Mouse (Mus musculus) liver, embryonic 11.5 days (tissue): ENCODE data around the gene Spats2. TPM values are rescaled to one million over a fixed set of nuclear protein-coding genes. Genes with fewer than 3 reads are reported as not detected.

ENCODE experiments used
- ATAC-seq: fragments of 200-750 bp; cut with Nextera tagmentation; replicated peaks from 2 replicates; pipeline ENCODE4 v1.8.0; 2017; ENCODE audit warnings: moderate number of reproducible peaks, mild to moderate bottlenecking, moderate TSS enrichment, moderate library complexity; ENCODE audit not compliant: low FRiP score
- DNase-seq: peaks from one replicate; pipeline ENCODE4 v3.0.0-alpha.2; 2017; ENCODE audit warnings: low spot score
- H3K27ac ChIP-seq: fragments of 300-500 bp; sonication (generic); 2 replicates; pipeline ENCODE4 v1.5.1; 2014; ENCODE audit warnings: mild to moderate bottlenecking, low read depth, low read length, control low read depth
- H3K27me3 ChIP-seq: fragments of 300-500 bp; sonication (generic); replicated peaks from 2 replicates; pipeline ENCODE4 v1.6.1; 2014; ENCODE audit warnings: low read length, mixed read lengths; ENCODE audit not compliant: control insufficient read depth, insufficient read depth
- H3K36me3 ChIP-seq: fragments of 300-500 bp; sonication (generic); 2 replicates; pipeline ENCODE4 v1.6.1; 2014; ENCODE audit warnings: mild to moderate bottlenecking, low read length, moderate library complexity, mixed read lengths; ENCODE audit not compliant: control insufficient read depth, insufficient read depth
- H3K4me1 ChIP-seq: fragments of 300-500 bp; sonication (generic); replicated peaks from 2 replicates; pipeline ENCODE4 v1.6.1; 2014; ENCODE audit warnings: low read length, mixed read lengths; ENCODE audit not compliant: control insufficient read depth, insufficient read depth
- H3K4me2 ChIP-seq: fragments of 300-500 bp; sonication (generic); 2 replicates; pipeline ENCODE4 v1.6.1; 2014; ENCODE audit warnings: mild to moderate bottlenecking, control low read depth, moderate library complexity
- H3K4me3 ChIP-seq: fragments of 300-500 bp; sonication (generic); 2 replicates; pipeline ENCODE4 v1.5.1; 2014; ENCODE audit warnings: low read depth, low read length, control low read depth
- H3K9ac ChIP-seq: fragments of 300-500 bp; sonication (generic); 2 replicates; pipeline ENCODE4 v1.6.1; 2014; ENCODE audit warnings: low read depth, low read length, control low read depth
- H3K9me3 ChIP-seq: fragments of 300-500 bp; sonication (generic); 2 replicates; pipeline ENCODE4 v1.6.1; 2016; ENCODE audit warnings: low read length, inconsistent platforms, mixed read lengths; ENCODE audit not compliant: control insufficient read depth
- WGBS: fragments of 180-500 bp; shearing (Covaris S2); extraction: QIAGEN DNeasy Blood & Tissue Kit; methylation state at CpG from one replicate; pipeline ENCODE4 v1.1.7; 2014; 5-methylcytosine and 5-hydroxymethylcytosine counted together
- polyA plus RNA-seq: library from polyadenylated mRNA; unstranded; fragments of >200 nt; fragmentation: Nextera tagmentation; extraction: Ambion mirVana; gene quantifications from 2 replicates; pipeline ENCODE4 v1.2.1, GENCODE M21; 2014

Gene Spats2
- polyA plus RNA-seq, 1 experiment from 2014 or later: 35.0 TPM

- WGBS: 20% methylated on average over 19 of the region's 19 CpGs
- ATAC-seq: no peak
- H3K27me3 ChIP-seq: peaks cover 58% of the 10 kb centered on the region
- H3K36me3 ChIP-seq: peaks cover 17% of the 10 kb centered on the region; the same call in 1 of the 2 replicates
- 0 out of 2 replicates have a peak overlapping the region, but pooled peaks have one; percentile 14 for H3K9ac ChIP-seq
- no peaks in the 10 kb centered on the region for H3K9me3 ChIP-seq
- peak overlapping the region; percentile 48 for H3K4me2 ChIP-seq
- DNase-seq: no peak
- H3K27ac ChIP-seq: no peak overlapping the region
- peak overlapping the region; percentile 15; the same call in 1 of the 2 replicates for H3K4me3 ChIP-seq
- H3K4me1 ChIP-seq: peaks cover 18% of the 10 kb centered on the region
These were observed 41.1 kb upstream of the Spats2 start for GRCm38 (mm10) chr15:99084618-99085017.

DNA sequence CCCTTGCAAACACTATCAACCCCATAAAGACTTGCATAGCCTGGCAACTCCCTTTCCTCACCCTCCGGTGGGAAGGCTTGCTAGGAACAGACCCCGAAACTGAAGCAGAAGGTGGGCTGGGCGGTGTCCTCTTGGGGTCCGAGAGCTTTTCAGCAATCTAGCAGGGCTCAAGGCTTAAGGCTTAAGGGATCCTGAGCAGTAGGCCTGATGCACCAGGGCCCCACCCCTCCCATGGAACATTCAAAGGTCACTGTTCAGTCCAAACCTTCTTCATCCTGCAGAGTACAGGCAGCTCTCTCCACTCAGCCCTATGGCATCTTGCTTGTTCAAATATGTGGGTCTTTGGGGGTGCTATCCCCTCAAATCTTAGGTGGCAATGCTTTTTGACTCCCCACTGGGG is 39.7 kb upstream of the Spats2 start:
- H3K4me1 ChIP-seq: peaks cover 18% of the 10 kb centered on the region
- 72% methylated on average over 4 of the region's 4 CpGs for WGBS
- DNase-seq (no peak), ATAC-seq (no peak)
- H3K9me3 ChIP-seq: no peaks in the 10 kb centered on the region
- H3K9ac ChIP-seq: no peak overlapping the region
- no peak overlapping the region for H3K27ac ChIP-seq
- H3K27me3 ChIP-seq: peaks cover 70% of the 10 kb centered on the region
- H3K4me3 ChIP-seq: no peak overlapping the region
- no peak overlapping the region for H3K4me2 ChIP-seq
- H3K36me3 ChIP-seq: peaks cover 14% of the 10 kb centered on the region; the same call in 1 of the 2 replicates

GRCm38 (mm10) chr15:99087253-99088075 is 38.3 kb upstream of the Spats2 start, which contains the start of gene C1ql4:
TSS of gene C1ql4 (minus strand) at chr15:99087817.
- Histone ChIP-seq H3K4me3 (peak within 1 kb of the TSS; percentile 13), H3K4me1 (peaks cover 18% of the 10 kb centered on the region), H3K9me3 (no peaks in the 10 kb centered on the region), H3K27ac (no peak within 1 kb of the TSS), H3K4me2 (peak within 1 kb of the TSS; percentile 56), H3K36me3 (peaks cover 7% of the 10 kb centered on the region; the same call in 1 of the 2 replicates), H3K27me3 (peaks cover 84% of the 10 kb centered on the region), H3K9ac (no peak within 1 kb of the TSS)
- ATAC-seq (no peak), DNase-seq (no peak)
- WGBS: 11% methylated on average over 59 of the region's 60 CpGs

DNA sequence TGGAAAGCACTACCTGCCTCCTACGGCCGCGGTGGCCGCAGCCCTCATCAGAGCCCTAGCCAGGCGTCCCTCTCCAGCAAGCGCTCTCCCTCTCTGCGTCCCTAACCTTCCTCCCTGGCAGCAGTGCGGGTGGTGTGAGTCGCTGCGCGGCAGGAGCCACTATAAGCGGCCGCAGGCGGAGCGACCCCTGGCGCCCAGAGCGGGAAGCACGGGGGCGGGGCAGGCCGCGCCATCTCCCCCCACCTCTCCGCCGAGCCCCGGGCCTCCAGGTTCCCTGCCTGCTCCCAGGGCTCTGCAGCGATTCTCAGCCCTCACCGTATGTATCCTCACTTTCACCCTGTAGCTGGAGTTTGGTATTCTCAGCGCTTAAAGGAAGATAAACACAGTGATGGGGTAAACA is 37.4 kb upstream of the Spats2 start:
- Histone ChIP-seq H3K27me3 (peaks cover 93% of the 10 kb centered on the region), H3K9me3 (no peaks in the 10 kb centered on the region), H3K36me3 (no peaks in the 10 kb centered on the region), H3K4me2 (peak overlapping the region; percentile 56), H3K4me3 (peak overlapping the region; percentile 13), H3K27ac (no peak overlapping the region), H3K4me1 (peaks cover 22% of the 10 kb centered on the region), H3K9ac (no peak overlapping the region)
- ATAC-seq (peak; percentile 76), DNase-seq (peak; percentile 83)
- WGBS: under 1% methylated on average over 27 of the region's 27 CpGs

DNA sequence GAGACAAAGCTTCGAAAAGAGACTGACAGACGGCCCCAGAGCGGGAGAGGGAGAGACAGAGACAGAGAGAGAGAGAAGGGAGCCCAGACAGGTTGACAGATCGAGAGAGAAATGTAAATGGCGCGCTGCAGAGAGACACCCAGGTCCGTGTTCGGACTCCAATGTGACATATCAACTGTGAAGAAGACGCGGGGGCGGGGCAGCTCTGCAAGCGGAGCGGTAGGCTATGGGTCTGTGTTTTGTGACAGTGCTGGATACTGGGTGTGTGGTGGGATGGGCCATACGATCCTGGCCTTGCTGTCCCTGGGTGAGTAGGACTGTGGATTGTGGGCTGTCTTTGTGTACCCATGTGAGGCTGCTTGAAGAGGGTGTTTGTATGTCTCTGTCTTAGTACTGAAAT is 36.6 kb upstream of the Spats2 start:
- Histone ChIP-seq H3K27me3 (peaks cover 96% of the 10 kb centered on the region), H3K4me1 (peaks cover 23% of the 10 kb centered on the region), H3K4me2 (peak overlapping the region; percentile 56), H3K9ac (no peak overlapping the region), H3K4me3 (peak overlapping the region; percentile 28), H3K27ac (no peak overlapping the region), H3K9me3 (no peaks in the 10 kb centered on the region), H3K36me3 (no peaks in the 10 kb centered on the region)
- 11% methylated on average over 14 of the region's 14 CpGs for WGBS
- no peak for DNase-seq
- ATAC-seq: no peak

GRCm38 (mm10) chr15:99092870-99093269 is 32.8 kb upstream of the Spats2 start, which contains the start of gene Dnajc22:
TSS of gene Dnajc22 (plus strand) at chr15:99093170.
- DNase-seq: no peak
- Histone ChIP-seq H3K36me3 (no peaks in the 10 kb centered on the region), H3K4me2 (peak within 1 kb of the TSS; percentile 73), H3K27ac (no peak within 1 kb of the TSS), H3K27me3 (peaks cover 95% of the 10 kb centered on the region), H3K4me1 (peaks cover 34% of the 10 kb centered on the region), H3K9me3 (no peaks in the 10 kb centered on the region), H3K4me3 (peak within 1 kb of the TSS; percentile 37), H3K9ac (no peak within 1 kb of the TSS)
- WGBS: 32% methylated on average over 8 of the region's 8 CpGs
- no peak for ATAC-seq

GRCm38 (mm10) chr15:99093291-99094258 is 32.1 kb upstream of the Spats2 start:
- Histone ChIP-seq H3K27ac (no peak overlapping the region), H3K36me3 (no peaks in the 10 kb centered on the region), H3K27me3 (peaks cover 95% of the 10 kb centered on the region), H3K9me3 (no peaks in the 10 kb centered on the region), H3K4me3 (peak overlapping the region; percentile 37), H3K4me1 (peaks cover 33% of the 10 kb centered on the region), H3K4me2 (peak overlapping the region; percentile 73), H3K9ac (no peak overlapping the region)
- ATAC-seq (0 out of 2 replicates have a peak, but pooled peaks have one; percentile 18), DNase-seq (no peak)
- WGBS: 1% methylated on average over 56 of the region's 56 CpGs

DNA sequence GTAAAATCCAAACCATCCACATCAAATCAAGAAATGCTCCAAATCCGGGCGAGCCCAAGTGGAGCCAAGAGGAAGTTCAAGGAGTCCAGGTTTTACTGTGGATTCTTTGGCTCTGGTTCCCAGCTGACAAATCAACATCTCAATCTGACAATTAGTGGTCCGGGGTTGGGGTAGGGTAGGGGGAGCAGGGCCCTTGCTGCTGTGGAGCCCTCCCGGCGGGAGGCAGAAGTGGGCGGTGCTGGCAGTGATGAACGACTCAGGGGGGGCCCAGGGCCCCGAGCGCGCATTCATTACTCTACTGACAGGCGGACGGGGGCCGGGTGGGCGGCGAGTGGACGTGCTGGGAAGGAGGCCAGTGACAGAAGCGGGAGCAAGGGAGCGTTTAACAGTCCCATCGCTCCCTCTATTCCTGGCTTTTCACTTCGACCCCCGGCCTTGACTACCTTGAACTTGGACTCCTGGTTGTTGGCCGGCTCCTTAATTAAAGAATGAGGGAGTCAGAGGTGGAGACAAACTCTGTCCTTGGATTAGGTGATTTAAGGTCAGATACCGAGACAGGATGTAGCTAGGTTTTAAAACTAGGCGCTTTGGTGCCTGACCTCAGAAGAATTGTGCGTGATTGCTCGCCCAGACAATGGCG is 31.0 kb upstream of the Spats2 start:
- Histone ChIP-seq H3K9me3 (no peaks in the 10 kb centered on the region), H3K27ac (no peak overlapping the region), H3K4me3 (no peak overlapping the region), H3K36me3 (no peaks in the 10 kb centered on the region), H3K9ac (no peak overlapping the region), H3K27me3 (peaks cover 94% of the 10 kb centered on the region), H3K4me2 (0 out of 2 replicates have a peak overlapping the region, but pooled peaks have one; percentile 7), H3K4me1 (peaks cover 28% of the 10 kb centered on the region)
- ATAC-seq (no peak), DNase-seq (no peak)
- WGBS: 4% methylated on average over 27 of the region's 27 CpGs
